Mouse (Mus musculus) kidney, adult 2 months (tissue): ENCODE results near the gene Mettl27. TPM values are rescaled to one million over a fixed set of nuclear protein-coding genes. Genes with fewer than 3 reads are reported as not detected.

Source experiments
- DNase-seq: peaks from one replicate; pipeline ENCODE4 v3.0.0; 2021
- H3K27ac ChIP-seq: fragments of 200-500 bp; 2 replicates; pipeline ENCODE4 v1.5.1; 2012; ENCODE audit warnings: low read depth, low read length, control low read depth, inconsistent platforms; ENCODE audit not compliant: insufficient read depth
- H3K27me3 ChIP-seq: fragments of 200-500 bp; replicated peaks from 2 replicates; pipeline ENCODE4 v1.6.1; 2012; ENCODE audit warnings: mild to moderate bottlenecking, moderate library complexity, low read length, inconsistent platforms; ENCODE audit not compliant: control insufficient read depth, insufficient read depth
- H3K36me3 ChIP-seq: fragments of 200-500 bp; 2 replicates; pipeline ENCODE4 v1.6.1; 2012; ENCODE audit warnings: mild to moderate bottlenecking, moderate library complexity, low read length, inconsistent platforms; ENCODE audit not compliant: control insufficient read depth, insufficient read depth
- H3K4me1 ChIP-seq: fragments of 200-500 bp; 2 replicates; pipeline ENCODE4 v1.6.1; 2011; ENCODE audit warnings: low read length; ENCODE audit not compliant: control insufficient read depth, insufficient read depth
- H3K4me3 ChIP-seq: fragments of 200-500 bp; 2 replicates; pipeline ENCODE4 v1.5.1; 2011; ENCODE audit warnings: mild to moderate bottlenecking, low read depth, low read length, control low read depth; ENCODE audit not compliant: insufficient read depth
- CTCF ChIP-seq: fragments of 200-500 bp; conservative IDR thresholded peaks from 2 replicates; pipeline ENCODE4 v1.5.1; 2011; ENCODE audit warnings: low read depth, mild to moderate bottlenecking, control low read depth, low read length, moderate library complexity, mixed read lengths; ENCODE audit not compliant: insufficient read depth, insufficient read length
- POLR2A ChIP-seq: fragments of 200-500 bp; IDR thresholded peaks from one replicate; pipeline ENCODE4 v1.6.1; 2011; ENCODE audit warnings: low read depth, low read length, control low read depth
- WGBS: fragments of 180-500 bp; shearing (Covaris S2); methylation state at CpG from one replicate; pipeline ENCODE4 v1.1.7; 2018; 5-methylcytosine and 5-hydroxymethylcytosine counted together
- polyA plus RNA-seq: library from polyadenylated mRNA; depleted of rRNA; stranded (reverse); fragments of >200 nt; gene quantifications from 2 replicates; pipeline ENCODE4 v1.2.3, GENCODE M21; 2012

Mettl27 gene
- polyA plus RNA-seq, 1 experiment, result 38.0 TPM

DNA sequence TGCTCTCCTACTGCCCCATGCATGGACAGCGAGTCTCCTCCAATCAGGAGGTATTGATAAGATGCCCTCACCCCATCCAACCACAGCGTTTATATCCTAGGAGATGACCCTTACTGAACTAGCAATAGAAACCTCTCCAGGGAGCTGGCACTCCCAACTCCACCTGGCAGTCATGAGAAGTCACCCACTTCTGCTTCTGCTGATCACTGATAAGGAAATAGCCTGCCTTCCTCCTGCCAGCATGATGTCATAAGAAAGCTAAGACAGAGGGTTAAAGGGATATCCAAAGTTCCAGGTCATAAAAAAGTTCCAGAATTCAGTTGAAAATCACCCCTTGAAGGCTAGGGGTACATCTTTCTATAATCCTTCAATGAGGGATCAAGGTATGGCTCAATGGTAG is 44.0 kb downstream of the Mettl27 start:
- no peak overlapping the region for H3K27ac ChIP-seq
- 82% methylated on average over 2 of the region's 2 CpGs for WGBS
- no peaks in the 10 kb centered on the region for H3K27me3 ChIP-seq
- H3K4me3 ChIP-seq, result no peak overlapping the region
- no peak for TF ChIP-seq POLR2A
- DNase-seq, result no peak
- no peaks in the 10 kb centered on the region for H3K36me3 ChIP-seq
- H3K4me1 ChIP-seq, result no peaks in the 10 kb centered on the region

GRCm38 (mm10) chr5:134976577-134977250 is 44.5 kb downstream of the Mettl27 start:
- Histone ChIP-seq H3K4me1 (no peaks in the 10 kb centered on the region), H3K27me3 (no peaks in the 10 kb centered on the region), H3K4me3 (no peak overlapping the region), H3K27ac (no peak overlapping the region), H3K36me3 (no peaks in the 10 kb centered on the region)
- 85% methylated on average over 14 of the region's 14 CpGs for WGBS
- DNase-seq, result no peak
- TF ChIP-seq CTCF, result no peak
- no peak for TF ChIP-seq POLR2A

DNA sequence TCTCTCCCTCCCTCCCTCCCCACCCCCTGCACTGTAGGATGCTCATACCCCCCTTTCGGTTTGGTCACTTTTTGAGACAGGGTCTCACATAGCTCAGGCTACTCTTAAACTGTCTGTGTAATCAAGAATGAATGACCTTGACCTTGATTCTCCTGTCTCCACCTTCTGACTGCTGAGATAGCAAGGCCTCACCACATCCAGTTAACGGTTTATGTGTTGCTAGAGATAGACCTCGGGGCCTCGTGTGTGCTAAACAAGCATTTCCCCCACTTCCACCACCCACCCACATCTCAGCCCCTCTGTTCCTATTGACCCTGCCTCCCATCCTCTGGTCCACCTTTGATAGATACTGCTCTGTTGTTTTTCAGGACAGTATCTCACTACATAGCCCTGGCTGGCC is 45.7 kb downstream of the Mettl27 start:
- 88% methylated on average over 4 of the region's 4 CpGs for WGBS
- no peak overlapping the region for H3K4me3 ChIP-seq

DNA sequence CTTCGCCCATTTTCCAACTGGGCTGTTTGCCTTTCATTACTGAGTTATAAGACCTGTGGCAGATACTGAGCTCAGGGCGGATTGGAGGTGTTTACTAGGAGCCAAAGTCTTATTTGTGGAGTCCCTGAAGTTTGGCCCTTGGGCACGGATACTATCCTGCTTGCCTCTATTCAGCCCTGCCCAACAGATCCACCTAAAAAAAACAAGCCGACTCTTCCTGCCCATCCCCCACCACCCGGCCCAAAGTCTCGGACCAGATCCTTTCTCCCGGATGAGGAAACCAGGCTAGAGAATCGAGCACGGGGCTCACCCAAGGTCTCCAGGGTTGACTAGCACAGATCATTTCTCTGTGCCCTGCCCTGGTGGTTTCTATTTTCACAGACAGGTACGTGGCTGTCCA is 49.0 kb downstream of the Mettl27 start:
- Histone ChIP-seq H3K27me3 (no peaks in the 10 kb centered on the region), H3K27ac (no peak overlapping the region), H3K4me3 (no peak overlapping the region), H3K36me3 (no peaks in the 10 kb centered on the region), H3K4me1 (peaks cover 6% of the 10 kb centered on the region; the same call in 1 of the 2 replicates)
- DNase-seq, result peak; percentile 56
- 61% methylated on average over 10 of the region's 10 CpGs for WGBS
- no peak for TF ChIP-seq CTCF
- no peak for TF ChIP-seq POLR2A

More for the DNA sequence above, 45.7 kb downstream of the Mettl27 start:
- no peak for DNase-seq
- H3K27me3 ChIP-seq, result no peaks in the 10 kb centered on the region
- TF ChIP-seq CTCF (no peak), POLR2A (no peak)
- H3K27ac ChIP-seq, result no peak overlapping the region
- no peaks in the 10 kb centered on the region for H3K36me3 ChIP-seq
- no peaks in the 10 kb centered on the region for H3K4me1 ChIP-seq

GRCm38 (mm10) chr5:134983111-134983510 is 50.9 kb downstream of the Mettl27 start:
- 94% methylated on average over 1 of the region's 1 CpGs for WGBS
- Histone ChIP-seq H3K27ac (no peak overlapping the region), H3K36me3 (no peaks in the 10 kb centered on the region), H3K4me1 (peaks cover 6% of the 10 kb centered on the region; the same call in 1 of the 2 replicates), H3K4me3 (no peak overlapping the region), H3K27me3 (no peaks in the 10 kb centered on the region)
- DNase-seq, result peak; percentile 41
- TF ChIP-seq CTCF (no peak), POLR2A (no peak)

- TF ChIP-seq POLR2A (no peak), CTCF (no peak)
- Histone ChIP-seq H3K36me3 (no peaks in the 10 kb centered on the region), H3K27ac (no peak overlapping the region; the same call in 1 of the 2 replicates), H3K27me3 (no peaks in the 10 kb centered on the region), H3K4me1 (peaks cover 6% of the 10 kb centered on the region; the same call in 1 of the 2 replicates), H3K4me3 (no peak overlapping the region)
- no peak for DNase-seq
- 26% methylated on average over 3 of the region's 3 CpGs for WGBS
These were observed 51.6 kb downstream of the Mettl27 start for GRCm38 (mm10) chr5:134983771-134984170.

- Histone ChIP-seq H3K27me3 (no peaks in the 10 kb centered on the region), H3K36me3 (no peaks in the 10 kb centered on the region), H3K4me3 (peak within 1 kb of the TSS; percentile 52), H3K27ac (peak within 1 kb of the TSS; percentile 59), H3K4me1 (peaks cover 6% of the 10 kb centered on the region; the same call in 1 of the 2 replicates)
- DNase-seq, result peak; percentile 87
- 2% methylated on average over 25 of the region's 25 CpGs for WGBS
- TF ChIP-seq CTCF, result no peak
- TF ChIP-seq POLR2A, result peak; percentile 75
These were observed 53.6 kb downstream of the Mettl27 start, which contains the start of gene Cldn3 for GRCm38 (mm10) chr5:134985633-134986297. Gene Cldn3 (plus strand): TSS chr5:134986214.
